Mouse (Mus musculus): ENCODE data around the gene Olfm4. TPM values are rescaled to one million over a fixed set of nuclear protein-coding genes. Genes with fewer than 3 reads are reported as not detected.

The Olfm4 gene
- total and polyA plus RNA-seq, 2 experiments from 2014 or later: 0.37 to 3.8 TPM

DNA sequence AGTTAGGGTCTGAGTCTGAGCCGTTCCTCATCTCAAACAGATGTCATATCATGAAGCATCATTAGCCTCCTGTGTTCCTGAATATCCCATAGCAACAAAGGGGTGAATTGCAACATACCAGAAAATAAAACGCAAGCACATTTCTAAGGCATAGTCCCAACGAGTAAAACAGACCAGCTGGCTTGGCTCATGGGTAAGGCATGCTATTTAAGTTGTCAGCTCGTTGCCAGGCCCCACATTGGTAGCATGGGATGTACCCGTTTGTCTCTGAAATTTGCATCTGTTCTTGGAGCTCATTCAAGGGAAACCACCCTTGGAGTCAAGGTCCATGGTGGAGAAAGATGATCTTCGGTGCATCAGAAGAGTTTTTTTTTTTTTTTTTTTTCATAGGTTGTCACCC, 42.2 kb downstream of the Olfm4 start:
- Histone ChIP-seq H3K4me2 (ENCODE audit: low read depth, low read length) (no peak overlapping the region), H3K4me3 (ENCODE audit: low read depth, low read length) (no peak overlapping the region), H3K9me3 (replicated peaks; ENCODE audit: control insufficient read depth, low read length) (no peaks in the 10 kb centered on the region), H3K4me1 (ENCODE audit: control insufficient read depth, insufficient read depth) (no peaks in the 10 kb centered on the region), H3K9ac (replicated peaks; ENCODE audit: low read depth, low read length) (no peak overlapping the region), H3K27ac (ENCODE audit: low read depth) (no peak overlapping the region), H3K36me3 (replicated peaks; ENCODE audit: control insufficient read depth, insufficient read depth, low read length) (no peaks in the 10 kb centered on the region), H3K27me3 (ENCODE audit: control insufficient read depth, insufficient read depth, low read length) (no peaks in the 10 kb centered on the region)
- 60% methylated on average over 6 of the region's 6 CpGs for WGBS
- TF ChIP-seq EP300 (IDR thresholded peaks at IDR 0.05; ENCODE audit: low read depth) (no peak), CTCF (IDR thresholded peaks at IDR 0.05; ENCODE audit: low read depth) (no peak)
- no peak for DNase-seq (ENCODE audit: low spot score)
- no peak for ATAC-seq (ENCODE audit: insufficient read depth, low read depth)

DNA sequence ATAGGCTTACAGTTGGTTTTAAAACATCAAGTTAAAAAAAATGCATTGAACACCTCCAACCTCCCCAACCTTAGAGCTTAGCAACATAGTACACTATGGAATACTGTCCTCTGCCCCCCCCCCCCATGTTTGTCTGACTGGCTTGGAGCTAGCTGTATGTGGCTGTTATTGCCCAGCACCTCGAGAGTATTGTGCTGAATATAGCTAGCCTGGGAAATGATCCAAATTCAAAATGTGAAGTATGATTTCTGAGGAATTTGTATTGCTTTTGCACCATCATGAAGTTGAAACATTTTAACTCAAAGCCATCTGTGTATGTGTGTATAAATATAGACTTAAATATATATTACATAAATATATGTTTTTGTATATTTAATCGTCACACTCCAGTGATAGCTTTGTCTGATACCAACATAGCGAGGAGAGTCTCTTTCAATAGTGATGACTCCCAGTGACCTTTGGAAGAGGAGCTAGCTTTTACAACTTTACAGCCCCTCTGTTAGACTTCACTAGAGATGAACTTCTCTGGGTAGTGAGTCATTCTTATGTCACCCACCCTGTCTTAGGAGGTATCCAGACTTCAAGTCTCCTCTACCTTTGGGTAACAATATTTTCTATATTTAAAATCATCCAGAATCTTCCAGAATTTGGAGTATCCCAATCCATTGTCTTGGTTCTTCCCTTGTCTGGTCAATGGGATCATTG, 45.6 kb downstream of the Olfm4 start:
- Histone ChIP-seq H3K27ac (ENCODE audit: low read depth) (no peak overlapping the region), H3K27me3 (ENCODE audit: control insufficient read depth, insufficient read depth, low read length) (no peaks in the 10 kb centered on the region), H3K4me2 (ENCODE audit: low read depth, low read length) (no peak overlapping the region), H3K36me3 (replicated peaks; ENCODE audit: control insufficient read depth, insufficient read depth, low read length) (no peaks in the 10 kb centered on the region), H3K9me3 (replicated peaks; ENCODE audit: control insufficient read depth, low read length) (no peaks in the 10 kb centered on the region), H3K9ac (replicated peaks; ENCODE audit: low read depth, low read length) (no peak overlapping the region), H3K4me3 (ENCODE audit: low read depth, low read length) (no peak overlapping the region), H3K4me1 (ENCODE audit: control insufficient read depth, insufficient read depth) (no peaks in the 10 kb centered on the region)
- ATAC-seq (ENCODE audit: insufficient read depth, low read depth) (no peak), DNase-seq (ENCODE audit: low spot score) (no peak)
- WGBS: 60% methylated on average over 3 of the region's 3 CpGs
- TF ChIP-seq EP300 (IDR thresholded peaks at IDR 0.05; ENCODE audit: low read depth): no peak

DNA sequence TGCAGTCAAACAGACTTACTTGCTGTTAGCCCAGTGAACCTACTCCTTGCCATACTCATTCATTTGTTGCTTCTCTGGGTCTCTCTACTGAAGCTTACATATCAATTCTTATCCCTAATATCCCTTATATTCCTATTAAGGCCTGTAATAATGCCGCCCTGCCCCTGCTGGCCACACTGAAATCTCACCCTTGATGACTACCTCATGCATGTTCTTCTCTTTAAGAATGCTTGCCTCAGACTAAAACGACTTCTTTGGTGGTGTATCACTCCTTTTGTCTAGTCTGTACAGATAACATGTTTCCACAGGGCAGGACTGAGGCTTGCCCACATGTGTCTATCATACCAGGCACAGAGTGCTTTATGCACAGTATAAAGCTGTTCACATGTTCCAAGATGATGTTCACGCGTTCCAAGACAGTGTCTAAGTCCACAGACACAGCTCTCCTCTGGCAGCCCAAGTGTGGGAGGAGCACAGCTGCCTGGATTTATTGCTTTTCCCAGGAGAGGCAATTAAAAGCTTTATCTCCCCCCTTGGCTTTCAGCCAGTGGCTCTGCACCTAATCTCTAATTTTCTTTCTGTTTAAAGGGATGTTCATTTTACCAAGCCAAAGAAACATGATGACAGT, 55.9 kb downstream of the Olfm4 start:
- Histone ChIP-seq H3K4me3 (ENCODE audit: low read depth, low read length) (no peak overlapping the region), H3K27me3 (ENCODE audit: control insufficient read depth, insufficient read depth, low read length) (no peaks in the 10 kb centered on the region), H3K4me2 (ENCODE audit: low read depth, low read length) (no peak overlapping the region), H3K9ac (replicated peaks; ENCODE audit: low read depth, low read length) (no peak overlapping the region), H3K9me3 (replicated peaks; ENCODE audit: control insufficient read depth, low read length) (no peaks in the 10 kb centered on the region), H3K4me1 (ENCODE audit: control insufficient read depth, insufficient read depth) (no peaks in the 10 kb centered on the region), H3K27ac (ENCODE audit: low read depth) (no peak overlapping the region), H3K36me3 (replicated peaks; ENCODE audit: control insufficient read depth, insufficient read depth, low read length) (no peaks in the 10 kb centered on the region)
- DNase-seq (ENCODE audit: low spot score): no peak
- ATAC-seq (ENCODE audit: insufficient read depth, low read depth): no peak
- WGBS: 60% methylated on average over 4 of the region's 4 CpGs
- TF ChIP-seq CTCF (IDR thresholded peaks at IDR 0.05; ENCODE audit: low read depth) (no peak), EP300 (IDR thresholded peaks at IDR 0.05; ENCODE audit: low read depth) (no peak)

DNA sequence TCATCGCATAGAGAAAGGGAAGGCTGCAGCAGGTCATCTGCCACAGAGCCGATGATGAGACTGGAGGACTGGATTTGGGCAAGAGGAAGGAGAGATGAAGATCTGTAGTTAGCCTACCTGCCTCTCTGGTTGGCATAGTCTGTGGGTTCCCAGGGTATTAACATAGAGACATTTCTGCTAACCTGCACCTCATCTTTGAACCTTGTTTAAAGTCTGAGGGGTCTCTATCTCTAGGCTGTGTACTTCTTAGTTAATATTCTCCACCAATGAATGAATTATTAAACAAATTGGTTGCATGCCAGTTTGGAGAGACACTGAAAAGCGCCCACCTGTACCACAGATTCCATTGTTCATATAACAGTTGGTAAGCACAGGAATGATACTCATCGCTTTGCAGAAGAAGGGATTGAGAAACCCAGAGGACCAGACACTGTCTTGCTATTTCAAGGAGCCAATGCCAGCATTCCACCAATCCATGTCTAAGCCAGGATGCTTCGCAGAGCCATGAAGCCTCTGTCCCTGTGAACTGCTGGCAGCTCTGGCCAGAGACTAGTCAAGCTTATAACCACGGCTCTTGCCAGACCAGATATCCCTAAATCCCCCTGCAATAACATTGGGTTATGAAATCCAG, 62.3 kb downstream of the Olfm4 start:
- Histone ChIP-seq H3K9me3 (replicated peaks; ENCODE audit: control insufficient read depth, low read length) (no peaks in the 10 kb centered on the region), H3K9ac (replicated peaks; ENCODE audit: low read depth, low read length) (no peak overlapping the region), H3K4me1 (ENCODE audit: control insufficient read depth, insufficient read depth) (no peaks in the 10 kb centered on the region), H3K4me2 (ENCODE audit: low read depth, low read length) (no peak overlapping the region), H3K27me3 (ENCODE audit: control insufficient read depth, insufficient read depth, low read length) (no peaks in the 10 kb centered on the region), H3K4me3 (ENCODE audit: low read depth, low read length) (no peak overlapping the region), H3K36me3 (replicated peaks; ENCODE audit: control insufficient read depth, insufficient read depth, low read length) (no peaks in the 10 kb centered on the region), H3K27ac (ENCODE audit: low read depth) (no peak overlapping the region)
- DNase-seq (ENCODE audit: low spot score) (no peak), ATAC-seq (ENCODE audit: insufficient read depth, low read depth) (no peak)
- no peak for TF ChIP-seq CTCF (IDR thresholded peaks at IDR 0.05; ENCODE audit: low read depth)
- TF ChIP-seq EP300 (IDR thresholded peaks at IDR 0.05; ENCODE audit: low read depth): no peak
- WGBS: 87% methylated on average over 6 of the region's 6 CpGs

DNA sequence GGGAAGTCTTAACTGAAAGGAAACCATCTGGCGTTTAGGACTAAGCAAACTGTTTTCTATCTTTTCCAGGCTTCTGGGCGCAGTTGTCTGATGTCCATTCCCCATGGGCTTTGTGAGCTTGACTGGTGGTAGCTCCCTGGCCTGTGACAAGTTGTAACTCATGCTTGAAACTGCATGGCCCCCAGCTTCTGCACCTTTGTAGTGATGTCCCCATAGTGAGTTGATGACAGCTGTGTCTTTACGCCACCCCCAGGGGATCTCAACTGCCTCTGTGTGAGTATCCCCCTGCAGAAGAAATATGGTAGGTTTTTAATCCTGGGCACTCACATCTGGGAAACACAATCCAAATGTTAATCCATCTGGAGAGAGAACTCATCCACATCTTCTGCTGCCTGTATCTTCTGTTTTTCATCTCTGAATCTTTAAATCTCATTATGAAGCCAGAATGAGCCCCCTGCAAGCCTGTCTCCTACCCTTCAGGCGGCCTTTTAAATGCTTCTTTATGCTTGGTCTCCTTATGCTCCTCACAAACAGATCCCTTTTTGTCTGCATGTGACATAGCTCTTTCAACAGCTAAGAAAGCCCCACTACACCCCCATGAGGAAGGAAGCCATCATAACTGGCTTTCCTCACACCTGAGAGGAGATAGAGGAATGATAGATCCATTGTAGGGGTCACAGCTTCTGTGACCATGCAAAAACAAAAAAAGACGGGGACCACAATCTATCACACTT, 63.7 kb downstream of the Olfm4 start:
- 36% methylated on average over 5 of the region's 5 CpGs for WGBS
- no peaks in the 10 kb centered on the region for H3K27me3 ChIP-seq (ENCODE audit: control insufficient read depth, insufficient read depth, low read length)
- no peaks in the 10 kb centered on the region for H3K4me1 ChIP-seq (ENCODE audit: control insufficient read depth, insufficient read depth)
- no peak for TF ChIP-seq EP300 (IDR thresholded peaks at IDR 0.05; ENCODE audit: low read depth)
- TF ChIP-seq CTCF (IDR thresholded peaks at IDR 0.05; ENCODE audit: low read depth): no peak
- no peak overlapping the region for H3K4me3 ChIP-seq (ENCODE audit: low read depth, low read length)
- ATAC-seq (ENCODE audit: insufficient read depth, low read depth) (no peak), DNase-seq (ENCODE audit: low spot score) (no peak)
- no peaks in the 10 kb centered on the region for H3K9me3 ChIP-seq (replicated peaks; ENCODE audit: control insufficient read depth, low read length)
- no peak overlapping the region for H3K27ac ChIP-seq (ENCODE audit: low read depth)
- H3K36me3 ChIP-seq (replicated peaks; ENCODE audit: control insufficient read depth, insufficient read depth, low read length): no peaks in the 10 kb centered on the region
- no peak overlapping the region for H3K9ac ChIP-seq (replicated peaks; ENCODE audit: low read depth, low read length)
- no peak overlapping the region for H3K4me2 ChIP-seq (ENCODE audit: low read depth, low read length)

Measured in heart, postnatal 0 days (tissue).